Mouse (Mus musculus) cerebellum, adult 2 months (tissue): Measurements from ENCODE around the gene Gm48552.

ENCODE experiments used
- CTCF ChIP-seq: fragments of 200-500 bp; IDR thresholded peaks from 2 replicates; pipeline ENCODE4 v1.5.1; 2011; ENCODE audit warnings: low read depth, mild to moderate bottlenecking, control low read depth, low read length, moderate library complexity, borderline replicate concordance; ENCODE audit not compliant: insufficient read depth
- POLR2A ChIP-seq: fragments of 200-500 bp; IDR thresholded peaks from 2 replicates; pipeline ENCODE4 v1.6.1; 2011; ENCODE audit warnings: low read length, control low read depth, borderline replicate concordance; ENCODE audit not compliant: insufficient read depth

GRCm38 (mm10) chr10:81424246-81425051 is 35.6 kb downstream of the Gm48552 start:
- TF ChIP-seq CTCF = no peak
- no peak for TF ChIP-seq POLR2A
